Mouse (Mus musculus) stomach, embryonic 14.5 days (tissue): ENCODE measurements around the gene G3bp1. TPM values are rescaled to one million over a fixed set of nuclear protein-coding genes. Genes with fewer than 3 reads are reported as not detected.
A peak's percentile ranks its signal among the peaks of the same experiment; 100 is the strongest.

ENCODE experiments used
- ATAC-seq: fragments of 200-750 bp; cut with Nextera tagmentation; 2 replicates; pipeline ENCODE4 v1.8.0; 2017; ENCODE audit warnings: low read depth, moderate TSS enrichment; ENCODE audit not compliant: insufficient number of reproducible peaks, insufficient read depth, low FRiP score
- H3K27ac ChIP-seq: fragments of 300-500 bp; sonication (generic); 2 replicates; pipeline ENCODE4 v1.5.1; 2014; ENCODE audit warnings: mild to moderate bottlenecking, low read length, moderate library complexity, mixed read lengths
- H3K27me3 ChIP-seq: fragments of 300-500 bp; sonication (generic); 2 replicates; pipeline ENCODE4 v1.6.1; 2014; ENCODE audit warnings: low read length, control low read depth, mixed read lengths; ENCODE audit not compliant: control insufficient read depth, insufficient read depth
- H3K36me3 ChIP-seq: fragments of 300-500 bp; sonication (generic); 2 replicates; pipeline ENCODE4 v1.6.1; 2014; ENCODE audit warnings: mild to moderate bottlenecking, control low read depth, low read length, moderate library complexity, mixed read lengths; ENCODE audit not compliant: control insufficient read depth, insufficient read depth
- H3K4me1 ChIP-seq: fragments of 300-500 bp; sonication (generic); 2 replicates; pipeline ENCODE4 v1.6.1; 2014; ENCODE audit warnings: low read length, control low read depth, mixed read lengths; ENCODE audit not compliant: control insufficient read depth, insufficient read depth
- H3K4me2 ChIP-seq: fragments of 300-500 bp; sonication (generic); replicated peaks from 2 replicates; pipeline ENCODE4 v1.6.1; 2014; ENCODE audit warnings: low read depth, low read length, control low read depth
- H3K4me3 ChIP-seq: fragments of 300-500 bp; sonication (generic); 2 replicates; pipeline ENCODE4 v1.5.1; 2014; ENCODE audit warnings: low read depth, low read length, control low read depth
- H3K9ac ChIP-seq: fragments of 300-500 bp; sonication (generic); replicated peaks from 2 replicates; pipeline ENCODE4 v1.6.1; 2014; ENCODE audit warnings: low read depth, mild to moderate bottlenecking, control low read depth, low read length, moderate library complexity, mixed read lengths
- H3K9me3 ChIP-seq: fragments of 300-500 bp; sonication (generic); 2 replicates; pipeline ENCODE4 v1.6.1; 2016; ENCODE audit warnings: low read depth, low read length, control low read depth; ENCODE audit not compliant: control insufficient read depth
- WGBS: fragments of 180-500 bp; shearing (Covaris S2); extraction: QIAGEN DNeasy Blood & Tissue Kit; methylation state at CpG from one replicate; pipeline ENCODE4 v1.1.7; 2014; 5-methylcytosine and 5-hydroxymethylcytosine counted together
- polyA plus RNA-seq: library from polyadenylated mRNA; unstranded; fragments of >200 nt; fragmentation: Nextera tagmentation; extraction: Ambion mirVana; gene quantifications from 2 replicates; pipeline ENCODE4 v1.2.1, GENCODE M21; 2014

The G3bp1 gene
- polyA plus RNA-seq, 1 experiment from 2014 or later = 162 TPM

- no peaks in the 10 kb centered on the region for H3K27me3 ChIP-seq
- H3K4me1 ChIP-seq = peaks cover 15% of the 10 kb centered on the region; the same call in 1 of the 2 replicates
Observed at GRCm38 (mm10) chr11:55469923-55470691, 622 bp downstream of the G3bp1 start.

GRCm38 (mm10) chr11:55470761-55471160 lies 1.3 kb downstream of the G3bp1 start:
- Histone ChIP-seq H3K4me2 (peak overlapping the region; percentile 85), H3K27me3 (no peaks in the 10 kb centered on the region), H3K36me3 (peaks cover 9% of the 10 kb centered on the region; the same call in 1 of the 2 replicates), H3K9ac (peak overlapping the region; percentile 85), H3K9me3 (no peaks in the 10 kb centered on the region), H3K27ac (no peak overlapping the region), H3K4me3 (peak overlapping the region; percentile 84), H3K4me1 (peaks cover 15% of the 10 kb centered on the region; the same call in 1 of the 2 replicates)
- 37% methylated on average over 8 of the region's 8 CpGs for whole genome bisulfite sequencing
- ATAC-seq = no peak

More at GRCm38 (mm10) chr11:55469923-55470691, 622 bp downstream of the G3bp1 start:
- peaks cover 9% of the 10 kb centered on the region; the same call in 1 of the 2 replicates for H3K36me3 ChIP-seq
- H3K9me3 ChIP-seq = no peaks in the 10 kb centered on the region
- H3K9ac ChIP-seq = peak overlapping the region; percentile 85
- peak overlapping the region; percentile 75 for H3K27ac ChIP-seq
- ATAC-seq = 0 out of 2 replicates have a peak, but pooled peaks have one; percentile 1
- WGBS = under 1% methylated on average over 46 of the region's 46 CpGs
- H3K4me2 ChIP-seq = peak overlapping the region; percentile 85
- peak overlapping the region; percentile 84 for H3K4me3 ChIP-seq

GRCm38 (mm10) chr11:55471467-55471866 lies 2.0 kb downstream of the G3bp1 start:
- Histone ChIP-seq H3K27me3 (no peaks in the 10 kb centered on the region), H3K9me3 (no peaks in the 10 kb centered on the region), H3K4me3 (peak overlapping the region; percentile 84), H3K4me1 (peaks cover 15% of the 10 kb centered on the region; the same call in 1 of the 2 replicates), H3K27ac (no peak overlapping the region), H3K36me3 (peaks cover 9% of the 10 kb centered on the region; the same call in 1 of the 2 replicates), H3K4me2 (peak overlapping the region; percentile 85), H3K9ac (no peak overlapping the region; the same call in 1 of the 2 replicates)
- WGBS = 86% methylated on average over 7 of the region's 7 CpGs
- no peak for ATAC-seq

GRCm38 (mm10) chr11:55473219-55473618 lies 3.7 kb downstream of the G3bp1 start:
- Histone ChIP-seq H3K4me3 (no peak overlapping the region), H3K27me3 (no peaks in the 10 kb centered on the region), H3K9ac (no peak overlapping the region), H3K9me3 (no peaks in the 10 kb centered on the region), H3K4me2 (0 out of 2 replicates have a peak overlapping the region, but pooled peaks have one; percentile 1), H3K27ac (no peak overlapping the region), H3K4me1 (peaks cover 11% of the 10 kb centered on the region; the same call in 1 of the 2 replicates), H3K36me3 (peaks cover 9% of the 10 kb centered on the region; the same call in 1 of the 2 replicates)
- no peak for ATAC-seq
- WGBS = 77% methylated on average over 3 of the region's 3 CpGs

- Histone ChIP-seq H3K36me3 (peaks cover 59% of the 10 kb centered on the region), H3K9me3 (no peaks in the 10 kb centered on the region), H3K27me3 (no peaks in the 10 kb centered on the region), H3K4me1 (no peaks in the 10 kb centered on the region), H3K27ac (no peak overlapping the region), H3K9ac (no peak overlapping the region), H3K4me2 (no peak overlapping the region), H3K4me3 (no peak overlapping the region)
- ATAC-seq = no peak
- WGBS = 98% methylated on average over 7 of the region's 7 CpGs
Observed at GRCm38 (mm10) chr11:55485443-55485842, 16.0 kb downstream of the G3bp1 start.

- no peak overlapping the region for H3K27ac ChIP-seq
- H3K9ac ChIP-seq = no peak overlapping the region
- H3K4me1 ChIP-seq = no peaks in the 10 kb centered on the region
- 83% methylated on average over 6 of the region's 6 CpGs for WGBS
- H3K4me2 ChIP-seq = no peak overlapping the region
- H3K27me3 ChIP-seq = no peaks in the 10 kb centered on the region
- ATAC-seq = no peak
- no peaks in the 10 kb centered on the region for H3K9me3 ChIP-seq
- H3K36me3 ChIP-seq = peaks cover 86% of the 10 kb centered on the region
- H3K4me3 ChIP-seq = no peak overlapping the region
Observed at GRCm38 (mm10) chr11:55496158-55496557, 26.7 kb downstream of the G3bp1 start.

- Histone ChIP-seq H3K4me2 (no peak overlapping the region), H3K4me3 (no peak overlapping the region), H3K9ac (no peak overlapping the region), H3K27me3 (no peaks in the 10 kb centered on the region), H3K27ac (no peak overlapping the region), H3K36me3 (peaks cover 80% of the 10 kb centered on the region), H3K4me1 (no peaks in the 10 kb centered on the region), H3K9me3 (no peaks in the 10 kb centered on the region)
- whole genome bisulfite sequencing = 47% methylated on average over 5 of the region's 5 CpGs
- ATAC-seq = peak; percentile 50; the same call in 1 of the 2 replicates
Observed at GRCm38 (mm10) chr11:55497885-55498284, 28.4 kb downstream of the G3bp1 start.

GRCm38 (mm10) chr11:55501955-55502531 lies 32.6 kb downstream of the G3bp1 start:
- H3K36me3 ChIP-seq = peaks cover 45% of the 10 kb centered on the region
- WGBS = 89% methylated on average over 8 of the region's 8 CpGs
- no peak for ATAC-seq

More at GRCm38 (mm10) chr11:55501955-55502531, 32.6 kb downstream of the G3bp1 start:
- no peak overlapping the region for H3K9ac ChIP-seq
- H3K27ac ChIP-seq = no peak overlapping the region
- no peaks in the 10 kb centered on the region for H3K27me3 ChIP-seq
- no peak overlapping the region for H3K4me3 ChIP-seq
- no peak overlapping the region for H3K4me2 ChIP-seq
- H3K9me3 ChIP-seq = no peaks in the 10 kb centered on the region
- H3K4me1 ChIP-seq = no peaks in the 10 kb centered on the region
